Mouse (Mus musculus): ENCODE data around the gene Ripor3. TPM values are rescaled to one million over a fixed set of nuclear protein-coding genes. Genes with fewer than 3 reads are reported as not detected.

Gene Ripor3
- polyA plus RNA-seq, 1 experiment from 2014 or later, result 2.6 TPM

GRCm38 (mm10) chr2:168010893-168011292, 475 bp upstream of the Ripor3 start:
- no peak overlapping the region for H3K4me3 ChIP-seq (ENCODE audit: low read length)
- no peaks in the 10 kb centered on the region for H3K9me3 ChIP-seq (ENCODE audit: low read length)
- no peak overlapping the region for H3K27ac ChIP-seq (ENCODE audit: low read length)
- peaks cover 24% of the 10 kb centered on the region for H3K4me1 ChIP-seq (ENCODE audit: insufficient read depth, low read length)
- H3K9ac ChIP-seq (replicated peaks; ENCODE audit: low read length), result no peak overlapping the region
- WGBS, result 9% methylated on average over 11 of the region's 11 CpGs
- no peaks in the 10 kb centered on the region for H3K27me3 ChIP-seq (ENCODE audit: insufficient read depth, low read length)
- H3K4me2 ChIP-seq (replicated peaks; ENCODE audit: low read depth, low read length), result no peak overlapping the region
- ATAC-seq (ENCODE audit: low FRiP score, low TSS enrichment), result no peak
- H3K36me3 ChIP-seq (ENCODE audit: insufficient read depth, low read length), result no peaks in the 10 kb centered on the region

- H3K4me3 ChIP-seq (ENCODE audit: low read length), result no peak overlapping the region
- H3K27me3 ChIP-seq (ENCODE audit: insufficient read depth, low read length), result no peaks in the 10 kb centered on the region
- ATAC-seq (ENCODE audit: low FRiP score, low TSS enrichment), result no peak
- no peak overlapping the region for H3K27ac ChIP-seq (ENCODE audit: low read length)
- no peak overlapping the region for H3K4me2 ChIP-seq (replicated peaks; ENCODE audit: low read depth, low read length)
- peaks cover 36% of the 10 kb centered on the region for H3K4me1 ChIP-seq (ENCODE audit: insufficient read depth, low read length)
- no peaks in the 10 kb centered on the region for H3K9me3 ChIP-seq (ENCODE audit: low read length)
- WGBS, result 83% methylated on average over 3 of the region's 3 CpGs
- no peaks in the 10 kb centered on the region for H3K36me3 ChIP-seq (ENCODE audit: insufficient read depth, low read length)
- no peak overlapping the region for H3K9ac ChIP-seq (replicated peaks; ENCODE audit: low read length)
Measured at GRCm38 (mm10) chr2:168008132-168008531, 2.3 kb downstream of the Ripor3 start.

- Histone ChIP-seq H3K9me3 (ENCODE audit: low read length) (no peaks in the 10 kb centered on the region), H3K27me3 (ENCODE audit: insufficient read depth, low read length) (no peaks in the 10 kb centered on the region), H3K4me1 (ENCODE audit: insufficient read depth, low read length) (peaks cover 35% of the 10 kb centered on the region), H3K9ac (replicated peaks; ENCODE audit: low read length) (0 out of 2 replicates have a peak overlapping the region, but pooled peaks have one; percentile 2), H3K36me3 (ENCODE audit: insufficient read depth, low read length) (no peaks in the 10 kb centered on the region), H3K27ac (ENCODE audit: low read length) (no peak overlapping the region), H3K4me2 (replicated peaks; ENCODE audit: low read depth, low read length) (no peak overlapping the region), H3K4me3 (ENCODE audit: low read length) (no peak overlapping the region)
- 78% methylated on average over 6 of the region's 6 CpGs for WGBS
- no peak for ATAC-seq (ENCODE audit: low FRiP score, low TSS enrichment)
Measured at GRCm38 (mm10) chr2:168006489-168006888, 3.9 kb downstream of the Ripor3 start.

- no peak overlapping the region for H3K4me3 ChIP-seq (ENCODE audit: low read length)
- no peak overlapping the region for H3K4me2 ChIP-seq (replicated peaks; ENCODE audit: low read depth, low read length)
- ATAC-seq (ENCODE audit: low FRiP score, low TSS enrichment), result no peak
- H3K27ac ChIP-seq (ENCODE audit: low read length), result no peak overlapping the region
- WGBS, result 34% methylated on average over 3 of the region's 3 CpGs
- H3K4me1 ChIP-seq (ENCODE audit: insufficient read depth, low read length), result peaks cover 26% of the 10 kb centered on the region
- no peaks in the 10 kb centered on the region for H3K36me3 ChIP-seq (ENCODE audit: insufficient read depth, low read length)
- H3K9me3 ChIP-seq (ENCODE audit: low read length), result peaks cover 1% of the 10 kb centered on the region; the same call in 1 of the 2 replicates
- no peaks in the 10 kb centered on the region for H3K27me3 ChIP-seq (ENCODE audit: insufficient read depth, low read length)
- H3K9ac ChIP-seq (replicated peaks; ENCODE audit: low read length), result no peak overlapping the region
Measured at GRCm38 (mm10) chr2:168005616-168006015, 4.8 kb downstream of the Ripor3 start.

- Histone ChIP-seq H3K4me1 (ENCODE audit: insufficient read depth, low read length) (peaks cover 21% of the 10 kb centered on the region), H3K27ac (ENCODE audit: low read length) (no peak overlapping the region), H3K27me3 (ENCODE audit: insufficient read depth, low read length) (no peaks in the 10 kb centered on the region), H3K36me3 (ENCODE audit: insufficient read depth, low read length) (no peaks in the 10 kb centered on the region), H3K9ac (replicated peaks; ENCODE audit: low read length) (no peak overlapping the region), H3K4me2 (replicated peaks; ENCODE audit: low read depth, low read length) (no peak overlapping the region), H3K9me3 (ENCODE audit: low read length) (peaks cover 5% of the 10 kb centered on the region; the same call in 1 of the 2 replicates), H3K4me3 (ENCODE audit: low read length) (no peak overlapping the region)
- no peak for ATAC-seq (ENCODE audit: low FRiP score, low TSS enrichment)
- 88% methylated on average over 3 of the region's 3 CpGs for WGBS
Measured at GRCm38 (mm10) chr2:168005005-168005404, 5.4 kb downstream of the Ripor3 start.

GRCm38 (mm10) chr2:168004369-168004768, 6.0 kb downstream of the Ripor3 start:
- no peak for ATAC-seq (ENCODE audit: low FRiP score, low TSS enrichment)

GRCm38 (mm10) chr2:168003431-168003830, 7.0 kb downstream of the Ripor3 start:
- H3K27me3 ChIP-seq (ENCODE audit: insufficient read depth, low read length), result no peaks in the 10 kb centered on the region
- H3K9me3 ChIP-seq (ENCODE audit: low read length), result peaks cover 5% of the 10 kb centered on the region; the same call in 1 of the 2 replicates
- H3K27ac ChIP-seq (ENCODE audit: low read length), result peak overlapping the region; percentile 46; the same call in 1 of the 2 replicates
- WGBS, result 39% methylated on average over 12 of the region's 12 CpGs
- no peak overlapping the region for H3K4me3 ChIP-seq (ENCODE audit: low read length)
- no peak overlapping the region for H3K4me2 ChIP-seq (replicated peaks; ENCODE audit: low read depth, low read length)
- ATAC-seq (ENCODE audit: low FRiP score, low TSS enrichment), result peak; percentile 65
- peak overlapping the region; percentile 46; the same call in 1 of the 2 replicates for H3K9ac ChIP-seq (replicated peaks; ENCODE audit: low read length)
- H3K36me3 ChIP-seq (ENCODE audit: insufficient read depth, low read length), result no peaks in the 10 kb centered on the region
- H3K4me1 ChIP-seq (ENCODE audit: insufficient read depth, low read length), result peaks cover 21% of the 10 kb centered on the region

More at GRCm38 (mm10) chr2:168004369-168004768, 6.0 kb downstream of the Ripor3 start:
- Histone ChIP-seq H3K27ac (ENCODE audit: low read length) (no peak overlapping the region), H3K36me3 (ENCODE audit: insufficient read depth, low read length) (no peaks in the 10 kb centered on the region), H3K9ac (replicated peaks; ENCODE audit: low read length) (no peak overlapping the region), H3K4me2 (replicated peaks; ENCODE audit: low read depth, low read length) (no peak overlapping the region), H3K4me1 (ENCODE audit: insufficient read depth, low read length) (peaks cover 21% of the 10 kb centered on the region), H3K4me3 (ENCODE audit: low read length) (no peak overlapping the region), H3K27me3 (ENCODE audit: insufficient read depth, low read length) (no peaks in the 10 kb centered on the region), H3K9me3 (ENCODE audit: low read length) (peaks cover 5% of the 10 kb centered on the region; the same call in 1 of the 2 replicates)
- 52% methylated on average over 2 of the region's 2 CpGs for WGBS

GRCm38 (mm10) chr2:168002884-168003283, 7.5 kb downstream of the Ripor3 start:
- Histone ChIP-seq H3K4me2 (replicated peaks; ENCODE audit: low read depth, low read length) (no peak overlapping the region), H3K9ac (replicated peaks; ENCODE audit: low read length) (0 out of 2 replicates have a peak overlapping the region, but pooled peaks have one; percentile 46), H3K4me1 (ENCODE audit: insufficient read depth, low read length) (peaks cover 21% of the 10 kb centered on the region), H3K4me3 (ENCODE audit: low read length) (no peak overlapping the region), H3K9me3 (ENCODE audit: low read length) (peaks cover 5% of the 10 kb centered on the region; the same call in 1 of the 2 replicates), H3K27me3 (ENCODE audit: insufficient read depth, low read length) (no peaks in the 10 kb centered on the region), H3K36me3 (ENCODE audit: insufficient read depth, low read length) (no peaks in the 10 kb centered on the region), H3K27ac (ENCODE audit: low read length) (no peak overlapping the region)
- WGBS, result 84% methylated on average over 1 of the region's 2 CpGs
- no peak for ATAC-seq (ENCODE audit: low FRiP score, low TSS enrichment)

GRCm38 (mm10) chr2:168002188-168002587, 8.2 kb downstream of the Ripor3 start:
- ATAC-seq (ENCODE audit: low FRiP score, low TSS enrichment), result no peak
- Histone ChIP-seq H3K4me1 (ENCODE audit: insufficient read depth, low read length) (peaks cover 21% of the 10 kb centered on the region), H3K4me2 (replicated peaks; ENCODE audit: low read depth, low read length) (no peak overlapping the region), H3K27me3 (ENCODE audit: insufficient read depth, low read length) (no peaks in the 10 kb centered on the region), H3K4me3 (ENCODE audit: low read length) (no peak overlapping the region), H3K9ac (replicated peaks; ENCODE audit: low read length) (no peak overlapping the region), H3K9me3 (ENCODE audit: low read length) (peaks cover 5% of the 10 kb centered on the region; the same call in 1 of the 2 replicates), H3K36me3 (ENCODE audit: insufficient read depth, low read length) (no peaks in the 10 kb centered on the region), H3K27ac (ENCODE audit: low read length) (no peak overlapping the region)
- WGBS, result 53% methylated on average over 4 of the region's 4 CpGs

GRCm38 (mm10) chr2:167999145-167999743, 11.2 kb downstream of the Ripor3 start:
- Histone ChIP-seq H3K4me1 (ENCODE audit: insufficient read depth, low read length) (peaks cover 11% of the 10 kb centered on the region), H3K27me3 (ENCODE audit: insufficient read depth, low read length) (0 out of 2 replicates have a peak, but pooled peaks cover 2% of the 10 kb centered on the region), H3K4me2 (replicated peaks; ENCODE audit: low read depth, low read length) (no peak overlapping the region), H3K4me3 (ENCODE audit: low read length) (no peak overlapping the region), H3K36me3 (ENCODE audit: insufficient read depth, low read length) (no peaks in the 10 kb centered on the region), H3K9me3 (ENCODE audit: low read length) (peaks cover 5% of the 10 kb centered on the region; the same call in 1 of the 2 replicates), H3K27ac (ENCODE audit: low read length) (no peak overlapping the region), H3K9ac (replicated peaks; ENCODE audit: low read length) (no peak overlapping the region)
- 57% methylated on average over 3 of the region's 3 CpGs for WGBS
- no peak for ATAC-seq (ENCODE audit: low FRiP score, low TSS enrichment)
